Mouse (Mus musculus) regulatory T cell (primary cell): ENCODE data around the gene Cybrd1.

ENCODE experiments used
- in situ Hi-C: fragments of 300-600 bp; cut with MboI, MseI; formaldehyde crosslinking; loops from one replicate; pipeline ENCODE4 v1.15.1; 2025; ENCODE audit warnings: high pct_unique_total_duplicates

Cybrd1 gene

GRCm38 (mm10) chr2:71168461-71169021 lies 50.8 kb downstream of the Cybrd1 start:
- in situ Hi-C loops, result no loop called here

GRCm38 (mm10) chr2:71173031-71173430 lies 55.3 kb downstream of the Cybrd1 start:
- in situ Hi-C loops, result no loop called here

GRCm38 (mm10) chr2:71176329-71177249 lies 58.9 kb downstream of the Cybrd1 start:
- in situ Hi-C loops, result no loop called here

- in situ Hi-C loops, result no loop called here
These were observed 59.5 kb downstream of the Cybrd1 start for GRCm38 (mm10) chr2:71177250-71177615.

GRCm38 (mm10) chr2:71177760-71178159 lies 60.0 kb downstream of the Cybrd1 start:
- in situ Hi-C loops, result no loop called here

- in situ Hi-C loops, result no loop called here
These were observed 62.0 kb downstream of the Cybrd1 start for GRCm38 (mm10) chr2:71179716-71180115.

- in situ Hi-C loops, result no loop called here
These were observed 63.0 kb downstream of the Cybrd1 start for GRCm38 (mm10) chr2:71180566-71181217.

GRCm38 (mm10) chr2:71187950-71188349 lies 70.2 kb downstream of the Cybrd1 start:
- in situ Hi-C loops, result no loop called here

- in situ Hi-C loops, result no loop called here
These were observed 71.1 kb downstream of the Cybrd1 start for GRCm38 (mm10) chr2:71188861-71189260.

GRCm38 (mm10) chr2:71191391-71192194 lies 73.9 kb downstream of the Cybrd1 start:
- in situ Hi-C loops, result no loop called here

- in situ Hi-C loops, result no loop called here
These were observed 74.6 kb downstream of the Cybrd1 start for GRCm38 (mm10) chr2:71192195-71192807.
